Mouse (Mus musculus) bone marrow, adult 2 months (tissue): ENCODE measurements at regions not wholly inside any gene's neighbourhood (a gene's known extent, or its start where the extent isn't known, plus 50 kb on each side); places are given as distances from the start of the nearest gene placed in this dataset.
A peak's percentile ranks its signal among the peaks of the same experiment; 100 is the strongest.

Source experiments
- CTCF ChIP-seq: fragments of 200-500 bp; IDR thresholded peaks from 2 replicates; pipeline ENCODE4 v1.5.1; 2011; ENCODE audit warnings: low read length, control low read depth; ENCODE audit not compliant: control insufficient read depth, insufficient read depth
- POLR2A ChIP-seq: fragments of 200-500 bp; IDR thresholded peaks from 2 replicates; pipeline ENCODE4 v1.6.1; 2011; ENCODE audit warnings: low read depth, mild to moderate bottlenecking, control low read depth, low read length, borderline replicate concordance; ENCODE audit not compliant: control insufficient read depth

GRCm38 (mm10) chr11:117043524-117043923 lies 71.4 kb upstream of the Sec14l1 start:
- TF ChIP-seq POLR2A (no peak), CTCF (peak; percentile 78)
